Mouse (Mus musculus) megakaryocyte progenitor cell, adult 5-6 weeks (primary cell): ENCODE results near the gene Vmn2r76. TPM values are rescaled to one million over a fixed set of nuclear protein-coding genes. Genes with fewer than 3 reads are reported as not detected.
"Not testable (repeated sequence)": the region's sequence is repeated elsewhere in the genome, so short reads cannot be mapped to it uniquely, and the experiment has no call there.

Experiments used
- ATAC-seq: replicated peaks from 2 replicates; pipeline ENCODE4 v1.8.0; 2016; ENCODE audit warnings: mild to moderate bottlenecking, moderate TSS enrichment, inconsistent platforms; ENCODE audit not compliant: poor library complexity
- total RNA-seq, 2 experiments: library from RNA; stranded (forward) in 1 of 2; stranded (reverse) in 1 of 2; fragments of 157-497, 149-512 nt in 1 of 2; fragments of 200-1000 nt in 1 of 2; gene quantifications; 2 replicates each; pipeline versions ENCODE4 v1.2.3 to v1.2.4; 2015 to 2017

The Vmn2r76 gene
- total RNA-seq (2015) (not detected in 2 replicates), total RNA-seq (2017) (not detected in 2 replicates)

DNA sequence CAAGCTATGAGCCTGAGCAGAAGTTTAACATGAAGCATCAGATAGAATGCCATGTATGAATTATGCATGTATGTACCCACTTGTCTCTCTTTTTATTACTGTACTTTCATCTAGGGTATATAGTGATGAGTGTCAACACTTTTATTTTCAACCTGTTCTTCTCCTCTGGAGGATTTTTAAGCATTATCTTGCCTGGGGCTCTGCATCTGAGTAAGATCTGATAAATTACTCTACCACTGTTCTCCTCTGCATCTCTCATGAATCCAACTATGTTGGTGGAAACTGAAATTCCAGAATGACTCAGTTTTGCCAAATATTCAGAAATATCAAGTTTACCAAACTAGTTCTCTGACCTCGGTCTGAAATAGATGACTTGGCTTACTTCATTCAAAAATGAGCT is at the start of gene Vmn2r76:
Vmn2r76 (minus strand) TSS at position 101 of the 400 bp plus-strand sequence.
- no peak for ATAC-seq

DNA sequence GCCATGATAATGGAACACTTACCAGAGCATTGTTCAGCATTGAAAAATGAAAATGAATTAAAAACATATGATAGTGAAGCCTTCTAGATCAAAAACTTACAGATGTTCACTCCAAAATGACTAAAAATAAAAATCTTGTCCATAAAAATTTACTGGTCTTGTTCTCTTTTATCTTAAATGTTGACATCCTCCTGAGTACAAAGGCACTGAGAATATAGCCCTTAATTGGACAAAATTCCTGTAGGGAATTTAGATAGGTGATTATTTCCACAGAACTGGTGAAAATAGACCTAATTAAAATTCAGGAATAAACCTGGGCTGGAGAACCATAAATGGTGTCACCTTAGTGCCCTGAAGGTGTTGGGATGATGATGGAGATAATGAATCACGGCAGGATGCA is 31.0 kb upstream of the Vmn2r76 start, which contains the start of gene Olfr310:
Olfr310 (minus strand) TSS at position 101 of the 400 bp plus-strand sequence.
- ATAC-seq, result no peak

DNA sequence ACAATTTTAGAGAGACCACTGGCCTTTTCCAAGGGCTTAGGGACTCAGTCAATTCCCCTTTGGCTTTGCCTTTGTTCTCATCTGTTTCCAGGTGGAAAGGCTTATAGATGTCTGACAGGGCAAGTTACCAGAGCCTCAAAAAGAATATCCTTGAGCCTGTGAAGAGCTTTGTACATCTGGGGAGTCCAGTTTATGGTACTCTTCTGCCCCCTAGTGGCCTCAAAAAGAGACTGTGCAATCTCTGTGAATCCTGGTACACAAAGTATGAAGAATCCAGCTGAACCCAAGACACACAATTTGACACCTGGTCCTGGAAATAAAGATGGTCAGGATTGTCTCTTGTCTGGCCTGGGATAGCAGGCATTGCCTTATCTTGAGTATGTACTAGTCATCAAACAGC is 34.8 kb downstream of the Vmn2r76 start:
- no peak for ATAC-seq

DNA sequence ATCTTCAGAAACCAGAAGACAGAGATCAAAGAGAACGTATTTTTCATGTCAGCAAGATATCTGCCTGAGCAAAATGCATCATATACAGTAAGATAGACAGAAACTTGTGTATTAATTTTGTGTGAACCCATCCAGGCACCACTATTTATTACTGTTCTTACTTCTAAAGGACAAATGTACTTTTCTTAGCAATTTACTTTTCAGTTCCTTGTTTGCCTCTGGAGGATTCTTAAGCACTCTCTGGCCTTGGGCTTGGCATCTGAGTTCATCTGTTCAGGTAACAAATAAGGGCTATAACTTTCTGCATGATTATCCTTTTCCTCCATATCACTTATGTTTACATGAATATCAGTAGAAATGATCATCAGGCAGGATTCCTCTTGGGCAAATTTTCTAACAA is 74.4 kb downstream of the Vmn2r76 start, which contains the start of gene Vmn2r75:
Vmn2r75 (minus strand) TSS at position 101 of the 400 bp plus-strand sequence.
- ATAC-seq, result not testable (repeated sequence)

Other genes starting within 250 kb of the Vmn2r76 start
- not detected in 2 replicates for gene Vmn2r75, start 74.5 kb downstream of the Vmn2r76 start, total RNA-seq (2015)
- gene Vmn2r75, start 74.5 kb downstream of the Vmn2r76 start, total RNA-seq (2017), result not detected in 2 replicates
- gene Olfr310, start 30.9 kb upstream of the Vmn2r76 start, total RNA-seq (2015), result not detected in 2 replicates
- not detected in 2 replicates for gene Olfr310, start 30.9 kb upstream of the Vmn2r76 start, total RNA-seq (2017)
- gene Olfr309, start 67.4 kb upstream of the Vmn2r76 start, total RNA-seq (2015), result not detected in 2 replicates
- not detected in 2 replicates for gene Olfr309, start 67.4 kb upstream of the Vmn2r76 start, total RNA-seq (2017)
- gene Olfr308, start 79.3 kb upstream of the Vmn2r76 start, total RNA-seq (2015), result not detected in 2 replicates
- not detected in 2 replicates for gene Olfr308, start 79.3 kb upstream of the Vmn2r76 start, total RNA-seq (2017)
- gene Olfr307, start 91.3 kb upstream of the Vmn2r76 start, total RNA-seq (2015), result not detected in 2 replicates
- not detected in 2 replicates for gene Olfr307, start 91.3 kb upstream of the Vmn2r76 start, total RNA-seq (2017)
- gene Olfr305, start 120.6 kb upstream of the Vmn2r76 start, total RNA-seq (2015), result not detected in 2 replicates
- not detected in 2 replicates for gene Olfr305, start 120.6 kb upstream of the Vmn2r76 start, total RNA-seq (2017)
- gene Olfr304, start 140.3 kb upstream of the Vmn2r76 start, total RNA-seq (2015), result not detected in 2 replicates
- gene Olfr304, start 140.3 kb upstream of the Vmn2r76 start, total RNA-seq (2017), result not detected in 2 replicates
- gene Olfr303, start 151.5 kb upstream of the Vmn2r76 start, total RNA-seq (2015), result not detected in 2 replicates
- not detected in 2 replicates for gene Olfr303, start 151.5 kb upstream of the Vmn2r76 start, total RNA-seq (2017)
- not detected in 2 replicates for gene Olfr301, start 157.5 kb upstream of the Vmn2r76 start, total RNA-seq (2015)
- not detected in 2 replicates for gene Olfr301, start 157.5 kb upstream of the Vmn2r76 start, total RNA-seq (2017)
- not detected in 2 replicates for gene Olfr299, start 213.6 kb upstream of the Vmn2r76 start, total RNA-seq (2015)
- not detected in 2 replicates for gene Olfr299, start 213.6 kb upstream of the Vmn2r76 start, total RNA-seq (2017)
- gene Olfr298, start 246.2 kb upstream of the Vmn2r76 start, total RNA-seq (2015), result not detected in 2 replicates
- gene Olfr298, start 246.2 kb upstream of the Vmn2r76 start, total RNA-seq (2017), result not detected in 2 replicates